Mouse (Mus musculus) layer of hippocampus, postnatal 25 days (tissue): ENCODE results near the gene Cdk14. TPM values are rescaled to one million over a fixed set of nuclear protein-coding genes. Genes with fewer than 3 reads are reported as not detected.
A peak's percentile ranks its signal among the peaks of the same experiment; 100 is the strongest.
"Not testable (repeated sequence)": the region's sequence is repeated elsewhere in the genome, so short reads cannot be mapped to it uniquely, and the experiment has no call there.

Source experiments
- DNase-seq, 2 experiments: peaks; one replicate each; pipeline ENCODE4 v3.0.0; 2022; ENCODE audit warnings: mixed read lengths in 2 of 2, low spot score in 1 of 2; ENCODE audit errors: extremely low spot score in 1 of 2
- total RNA-seq, 2 experiments: library from RNA; stranded (reverse); gene quantifications; 2 replicates each; pipeline ENCODE4 v1.2.3; 2021

Cdk14 gene
- total RNA-seq, 2 experiments from 2014 or later, result 233 to 245 TPM

- no peak for DNase-seq
These were observed 153.4 kb downstream of the Cdk14 start for GRCm38 (mm10) chr5:5266787-5267126.

DNA sequence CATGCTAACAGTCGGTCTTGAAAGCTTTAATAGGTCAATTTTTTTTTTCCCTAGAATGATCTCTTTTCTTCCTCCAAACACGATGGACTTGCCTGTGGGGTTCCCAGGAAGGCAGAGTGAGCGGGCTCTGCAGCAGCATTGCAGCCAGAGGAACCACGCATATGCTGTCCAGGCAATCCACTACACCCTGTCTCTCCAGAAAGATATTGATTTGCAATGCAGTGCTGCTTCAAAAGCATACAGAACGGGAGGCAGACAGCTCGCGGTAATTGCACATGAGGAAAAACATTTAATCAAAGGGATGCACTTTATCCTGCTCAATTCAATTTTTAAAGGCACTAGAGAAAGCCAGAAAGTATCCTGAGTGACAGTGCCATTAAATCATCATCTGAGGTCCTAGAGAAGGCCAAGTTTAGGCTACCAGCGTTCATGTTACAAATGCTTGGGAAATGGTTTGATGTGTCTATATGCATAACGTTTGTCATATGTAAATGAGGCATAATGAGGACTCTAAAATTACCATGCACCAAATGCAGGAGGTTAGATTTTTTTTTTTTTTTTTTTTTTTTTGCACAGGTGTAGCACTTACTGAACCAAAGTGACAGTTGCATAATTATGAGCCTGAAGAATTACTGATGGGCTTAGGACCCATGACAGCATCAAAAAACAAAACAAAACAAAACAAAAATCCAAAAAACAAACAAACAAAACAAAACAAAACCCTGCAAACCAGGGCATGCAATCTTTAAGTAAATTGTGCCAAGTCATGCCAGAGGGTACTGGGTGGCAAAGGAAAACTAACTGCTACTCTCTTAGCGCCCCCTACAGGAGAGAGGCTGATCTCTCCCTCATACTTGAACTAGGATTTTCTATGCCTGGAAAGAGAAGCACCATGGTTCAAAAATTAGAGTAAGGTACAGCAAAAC lies 154.0 kb downstream of the Cdk14 start:
- DNase-seq, result peak in 1 of 2 experiments; percentile 76

- peak; percentile 28 to 46 for DNase-seq
These were observed 154.7 kb downstream of the Cdk14 start for GRCm38 (mm10) chr5:5265401-5265841.

GRCm38 (mm10) chr5:5264712-5265111 lies 155.4 kb downstream of the Cdk14 start:
- no peak for DNase-seq

DNA sequence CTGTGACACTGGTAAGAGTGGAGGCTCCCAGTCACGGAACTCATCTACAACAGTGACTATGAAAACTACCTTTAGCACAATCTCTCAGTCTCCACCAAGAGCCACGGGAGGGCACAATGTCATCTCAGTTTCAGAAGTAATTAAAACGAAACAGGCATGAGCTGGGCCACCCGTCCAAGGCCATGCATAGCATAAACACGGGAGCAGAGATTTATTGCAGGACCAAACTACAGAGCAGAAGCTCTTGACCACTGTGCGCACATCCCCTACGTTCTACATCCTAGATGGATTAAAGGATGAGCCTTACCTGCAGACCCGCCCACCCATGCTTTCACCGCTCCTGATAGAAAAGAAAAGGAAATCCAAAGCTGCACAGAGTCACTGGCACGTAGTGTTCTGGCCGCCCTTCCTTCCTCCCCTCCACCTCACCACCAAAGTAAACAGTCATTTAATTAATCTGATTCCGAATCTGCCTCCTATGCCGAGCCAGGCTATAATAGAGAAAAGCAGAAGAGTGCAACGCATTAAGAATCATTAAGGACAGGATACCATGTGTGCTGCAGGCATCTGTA lies 158.3 kb downstream of the Cdk14 start:
- no peak for DNase-seq

- no peak for DNase-seq
These were observed 159.0 kb downstream of the Cdk14 start for GRCm38 (mm10) chr5:5260966-5261724.

DNA sequence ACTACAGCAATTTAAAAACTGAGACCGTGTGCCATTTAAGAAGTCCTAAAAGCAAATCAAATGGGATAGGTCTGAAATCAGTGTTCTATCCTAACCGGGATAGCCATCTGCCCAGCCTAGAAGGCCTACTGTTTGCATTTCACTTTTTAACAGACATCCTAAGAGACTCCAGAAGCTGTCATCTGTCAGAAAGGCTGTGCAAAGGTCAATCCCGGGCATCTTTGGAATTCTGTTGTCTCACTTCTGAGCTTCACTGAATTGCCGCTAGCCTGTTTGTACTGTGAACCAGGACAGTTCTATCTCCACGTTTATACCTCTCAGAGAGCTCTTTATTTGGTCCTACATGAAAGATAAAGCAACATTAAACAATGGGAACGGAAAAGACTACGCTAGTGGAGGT lies 159.8 kb downstream of the Cdk14 start:
- DNase-seq, result no peak

GRCm38 (mm10) chr5:5254391-5254790 lies 165.7 kb downstream of the Cdk14 start:
- DNase-seq, result no peak

DNA sequence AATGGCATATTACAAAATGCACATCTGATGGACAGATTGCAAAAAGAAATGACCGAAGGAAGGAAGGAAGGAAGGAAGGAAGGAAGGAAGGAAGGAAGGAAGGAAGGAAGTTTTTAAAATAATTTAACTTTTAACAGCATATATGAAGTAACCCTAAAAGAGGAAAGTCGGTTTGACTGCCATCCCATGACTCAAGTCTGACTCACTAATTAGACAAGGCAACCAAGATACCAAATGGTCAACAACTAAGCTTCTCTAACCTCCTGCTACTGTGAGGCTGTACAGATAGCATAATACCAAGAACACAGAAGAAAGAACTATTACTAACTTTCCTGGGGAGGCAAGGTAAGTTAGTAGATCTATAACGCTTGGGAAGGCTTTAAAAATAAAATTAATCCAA lies 166.9 kb downstream of the Cdk14 start:
- DNase-seq, result no peak

DNA sequence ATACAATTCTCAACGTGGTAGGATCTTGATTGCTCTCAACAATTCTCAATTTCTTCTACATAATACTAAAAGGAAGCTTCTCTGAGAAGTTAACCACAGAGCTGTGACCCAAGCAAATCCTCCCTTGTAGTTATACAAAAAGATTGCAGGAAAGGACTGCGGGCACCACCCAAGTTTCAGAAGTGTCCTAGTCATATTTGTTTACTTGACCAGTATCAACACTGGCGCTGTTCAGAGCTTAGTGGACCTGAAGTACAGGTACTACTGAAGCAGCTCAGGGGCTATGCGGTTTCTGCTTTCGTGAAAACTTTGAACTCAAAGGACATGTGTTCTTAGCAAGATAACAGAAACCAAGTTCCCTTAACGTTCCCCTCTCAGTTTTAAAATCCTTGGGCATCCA lies 172.4 kb downstream of the Cdk14 start:
- DNase-seq, result no peak

- no peak for DNase-seq
These were observed 173.5 kb downstream of the Cdk14 start for GRCm38 (mm10) chr5:5246534-5247175.

GRCm38 (mm10) chr5:5245182-5245581 lies 174.9 kb downstream of the Cdk14 start:
- DNase-seq, result no peak

GRCm38 (mm10) chr5:5243648-5244047 lies 176.5 kb downstream of the Cdk14 start:
- DNase-seq, result no peak

DNA sequence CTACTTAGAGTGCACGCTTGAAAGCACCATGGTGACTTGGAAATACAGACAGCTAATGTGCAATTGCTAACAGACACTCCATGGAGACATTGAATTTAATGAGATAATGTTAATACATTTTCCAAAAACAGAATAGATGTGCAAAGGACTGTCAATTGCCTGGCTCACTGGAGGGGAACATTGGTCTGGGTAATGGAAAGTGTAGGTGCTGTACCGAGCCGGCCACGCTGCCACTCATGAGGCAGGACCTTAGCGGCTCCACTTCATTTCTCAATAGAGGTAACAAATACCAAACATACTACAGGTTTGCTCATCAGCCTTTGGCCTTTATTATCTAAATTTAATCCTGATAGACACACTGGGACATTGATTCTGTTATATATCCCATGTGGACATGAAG lies 177.4 kb downstream of the Cdk14 start:
- DNase-seq, result no peak

GRCm38 (mm10) chr5:5241088-5241487 lies 179.0 kb downstream of the Cdk14 start:
- no peak for DNase-seq

DNA sequence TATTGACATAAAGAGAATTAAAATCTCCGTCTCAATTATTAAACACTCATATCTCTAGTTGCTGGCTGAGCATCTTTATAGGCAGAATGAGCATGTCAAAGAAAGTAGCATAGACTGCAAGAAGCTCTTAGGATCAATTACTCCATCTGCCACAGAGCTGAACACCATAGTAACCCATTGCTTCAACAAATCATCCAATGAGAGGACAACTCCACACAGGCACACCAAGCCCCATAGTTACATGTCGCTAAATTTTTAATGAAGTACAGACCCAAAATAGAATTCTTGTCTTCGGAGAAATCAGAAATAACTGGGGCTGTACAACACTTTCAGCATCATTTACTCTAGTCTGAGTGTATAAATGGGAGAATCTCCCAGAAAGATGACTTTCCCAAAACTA lies 180.0 kb downstream of the Cdk14 start:
- DNase-seq, result no peak

GRCm38 (mm10) chr5:5234935-5235334 lies 185.2 kb downstream of the Cdk14 start:
- not testable (repeated sequence) for DNase-seq

DNA sequence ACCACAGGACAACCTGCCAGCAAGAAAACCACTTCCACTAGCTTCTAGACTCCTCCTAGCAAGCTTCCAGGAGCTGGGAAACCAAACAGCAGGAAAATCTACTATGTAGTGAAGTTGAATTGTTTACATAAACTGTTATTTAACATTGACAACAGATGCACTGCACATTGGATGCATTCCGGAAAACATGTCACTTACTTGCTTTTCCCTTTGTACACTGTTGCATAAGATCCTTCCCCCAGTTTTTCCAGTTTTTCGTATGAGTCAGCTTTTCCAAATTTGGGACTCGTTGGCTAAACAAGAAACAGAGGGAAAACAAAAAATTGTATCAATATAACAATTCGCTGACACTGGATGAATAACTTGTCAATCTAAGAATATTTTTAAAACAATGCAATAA lies 193.1 kb downstream of the Cdk14 start:
- no peak for DNase-seq

DNA sequence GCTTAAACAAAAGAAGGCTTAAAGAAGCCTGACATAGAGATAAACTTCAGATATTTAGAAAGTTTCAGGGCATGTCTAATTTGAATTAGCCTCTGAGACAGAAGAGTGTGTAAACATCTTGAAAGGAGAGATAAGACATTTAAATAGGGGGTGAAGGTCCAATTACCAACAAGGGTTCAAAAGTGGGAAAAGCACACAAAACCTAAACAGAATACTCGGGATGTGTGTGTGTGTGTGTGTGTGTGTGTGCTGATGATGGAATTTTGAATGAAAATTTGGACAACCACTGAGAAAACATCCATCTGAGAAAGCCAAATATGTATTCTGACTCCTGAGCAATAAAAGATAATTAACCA lies 208.4 kb downstream of the Cdk14 start:
- DNase-seq, result no peak

GRCm38 (mm10) chr5:5211034-5211779 lies 208.9 kb downstream of the Cdk14 start:
- DNase-seq, result no peak
